Mouse (Mus musculus) C2C12 (cell line): ENCODE results near the gene Sh3bp1.

ENCODE experiments used
- CTCF ChIP-seq: IDR thresholded peaks from one replicate; pipeline ENCODE4 v1.5.1; 2011; ENCODE audit not compliant: control insufficient read depth, insufficient read depth, insufficient read length
- MYOG ChIP-seq: IDR thresholded peaks from one replicate; pipeline ENCODE4 v1.6.1; 2011; ENCODE audit not compliant: control insufficient read depth, insufficient read length; ENCODE audit errors: extremely low read depth

DNA sequence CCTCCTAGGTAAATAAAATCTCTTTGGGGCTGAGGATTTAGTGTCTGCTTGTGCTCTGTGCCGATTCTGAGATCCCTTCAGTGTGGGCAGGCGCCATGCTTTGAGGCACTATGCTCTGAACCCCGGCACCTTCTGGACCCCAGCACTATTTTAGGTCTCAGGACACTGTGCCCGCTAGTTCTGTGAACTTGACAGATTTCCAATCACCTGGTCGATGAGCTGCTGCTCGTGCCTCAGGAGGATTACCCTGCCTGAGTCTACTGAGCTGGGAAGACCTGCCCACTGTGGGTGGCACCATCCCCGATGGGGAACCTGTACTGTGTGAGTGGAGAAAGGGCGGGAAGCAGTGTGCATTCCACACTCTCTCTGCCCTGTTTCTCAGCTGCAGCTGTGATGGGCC lies 24.6 kb upstream of the Sh3bp1 start:
- TF ChIP-seq CTCF (no peak), MYOG (no peak)
